Mouse (Mus musculus): Measurements from ENCODE around the gene Selenop. TPM values are rescaled to one million over a fixed set of nuclear protein-coding genes. Genes with fewer than 3 reads are reported as not detected.

Selenop gene
- polyA plus RNA-seq, 1 experiment = 95.9 TPM

GRCm38 (mm10) chr15:3273191-3273590, 4.8 kb downstream of the Selenop start:
- no peak for TF ChIP-seq CTCF (IDR thresholded peaks at IDR 0.05; ENCODE audit: borderline replicate concordance, extremely low read depth, insufficient read depth, insufficient read length)
- no peak for TF ChIP-seq POLR2A (IDR thresholded peaks at IDR 0.05; ENCODE audit: borderline replicate concordance, extremely low read depth, insufficient read depth, insufficient read length, poor library complexity, severe bottlenecking)
- no peak for DNase-seq (ENCODE audit: low read depth)

GRCm38 (mm10) chr15:3277391-3277790, 9.0 kb downstream of the Selenop start:
- DNase-seq (ENCODE audit: low read depth) = no peak
- TF ChIP-seq CTCF (IDR thresholded peaks at IDR 0.05; ENCODE audit: borderline replicate concordance, extremely low read depth, insufficient read depth, insufficient read length) (no peak), POLR2A (IDR thresholded peaks at IDR 0.05; ENCODE audit: borderline replicate concordance, extremely low read depth, insufficient read depth, insufficient read length, poor library complexity, severe bottlenecking) (no peak)

GRCm38 (mm10) chr15:3279242-3279641, 10.9 kb downstream of the Selenop start:
- TF ChIP-seq POLR2A (IDR thresholded peaks at IDR 0.05; ENCODE audit: borderline replicate concordance, extremely low read depth, insufficient read depth, insufficient read length, poor library complexity, severe bottlenecking) (no peak), CTCF (IDR thresholded peaks at IDR 0.05; ENCODE audit: borderline replicate concordance, extremely low read depth, insufficient read depth, insufficient read length) (no peak)
- DNase-seq (ENCODE audit: low read depth) = no peak

- DNase-seq (ENCODE audit: low read depth) = no peak
- TF ChIP-seq CTCF (IDR thresholded peaks at IDR 0.05; ENCODE audit: borderline replicate concordance, extremely low read depth, insufficient read depth, insufficient read length) = no peak
- TF ChIP-seq POLR2A (IDR thresholded peaks at IDR 0.05; ENCODE audit: borderline replicate concordance, extremely low read depth, insufficient read depth, insufficient read length, poor library complexity, severe bottlenecking) = no peak
Observed at GRCm38 (mm10) chr15:3281216-3281615, 12.9 kb downstream of the Selenop start.

- no peak for DNase-seq (ENCODE audit: low read depth)
- TF ChIP-seq CTCF (IDR thresholded peaks at IDR 0.05; ENCODE audit: borderline replicate concordance, extremely low read depth, insufficient read depth, insufficient read length) = no peak
Observed at GRCm38 (mm10) chr15:3281737-3282136, 13.4 kb downstream of the Selenop start.

- no peak for TF ChIP-seq CTCF (IDR thresholded peaks at IDR 0.05; ENCODE audit: borderline replicate concordance, extremely low read depth, insufficient read depth, insufficient read length)
- no peak for TF ChIP-seq POLR2A (IDR thresholded peaks at IDR 0.05; ENCODE audit: borderline replicate concordance, extremely low read depth, insufficient read depth, insufficient read length, poor library complexity, severe bottlenecking)
- no peak for DNase-seq (ENCODE audit: low read depth)
Observed at GRCm38 (mm10) chr15:3286032-3286431, 17.7 kb downstream of the Selenop start.

- no peak for DNase-seq (ENCODE audit: low read depth)
- TF ChIP-seq CTCF (IDR thresholded peaks at IDR 0.05; ENCODE audit: borderline replicate concordance, extremely low read depth, insufficient read depth, insufficient read length) (no peak), POLR2A (IDR thresholded peaks at IDR 0.05; ENCODE audit: borderline replicate concordance, extremely low read depth, insufficient read depth, insufficient read length, poor library complexity, severe bottlenecking) (no peak)
Observed at GRCm38 (mm10) chr15:3290435-3290834, 22.1 kb downstream of the Selenop start.

- DNase-seq (ENCODE audit: low read depth) = no peak
- TF ChIP-seq CTCF (IDR thresholded peaks at IDR 0.05; ENCODE audit: borderline replicate concordance, extremely low read depth, insufficient read depth, insufficient read length) = no peak
- no peak for TF ChIP-seq POLR2A (IDR thresholded peaks at IDR 0.05; ENCODE audit: borderline replicate concordance, extremely low read depth, insufficient read depth, insufficient read length, poor library complexity, severe bottlenecking)
Observed at GRCm38 (mm10) chr15:3293477-3293876, 25.1 kb downstream of the Selenop start.

GRCm38 (mm10) chr15:3295986-3296385, 27.6 kb downstream of the Selenop start:
- TF ChIP-seq POLR2A (IDR thresholded peaks at IDR 0.05; ENCODE audit: borderline replicate concordance, extremely low read depth, insufficient read depth, insufficient read length, poor library complexity, severe bottlenecking) (no peak), CTCF (IDR thresholded peaks at IDR 0.05; ENCODE audit: borderline replicate concordance, extremely low read depth, insufficient read depth, insufficient read length) (no peak)
- peak; percentile 15 for DNase-seq (ENCODE audit: low read depth)

GRCm38 (mm10) chr15:3297615-3298014, 29.3 kb downstream of the Selenop start:
- no peak for TF ChIP-seq POLR2A (IDR thresholded peaks at IDR 0.05; ENCODE audit: borderline replicate concordance, extremely low read depth, insufficient read depth, insufficient read length, poor library complexity, severe bottlenecking)
- TF ChIP-seq CTCF (IDR thresholded peaks at IDR 0.05; ENCODE audit: borderline replicate concordance, extremely low read depth, insufficient read depth, insufficient read length) = no peak
- DNase-seq (ENCODE audit: low read depth) = no peak

- TF ChIP-seq CTCF (IDR thresholded peaks at IDR 0.05; ENCODE audit: borderline replicate concordance, extremely low read depth, insufficient read depth, insufficient read length) (no peak), POLR2A (IDR thresholded peaks at IDR 0.05; ENCODE audit: borderline replicate concordance, extremely low read depth, insufficient read depth, insufficient read length, poor library complexity, severe bottlenecking) (no peak)
- DNase-seq (ENCODE audit: low read depth) = no peak
Observed at GRCm38 (mm10) chr15:3300361-3301100, 32.2 kb downstream of the Selenop start.

- DNase-seq (ENCODE audit: low read depth) = no peak
- TF ChIP-seq POLR2A (IDR thresholded peaks at IDR 0.05; ENCODE audit: borderline replicate concordance, extremely low read depth, insufficient read depth, insufficient read length, poor library complexity, severe bottlenecking) (no peak), CTCF (IDR thresholded peaks at IDR 0.05; ENCODE audit: borderline replicate concordance, extremely low read depth, insufficient read depth, insufficient read length) (no peak)
Observed at GRCm38 (mm10) chr15:3303426-3303825, 35.1 kb downstream of the Selenop start, which contains the start of gene Ccdc152. Gene Ccdc152 (minus strand): TSS chr15:3303526.

Measured in brain, embryonic 14.5 days (tissue).